Mouse (Mus musculus) liver, embryonic 15.5 days (tissue): ENCODE measurements around the gene 4930404H24Rik. TPM values are rescaled to one million over a fixed set of nuclear protein-coding genes. Genes with fewer than 3 reads are reported as not detected.
A peak's percentile ranks its signal among the peaks of the same experiment; 100 is the strongest.

Source experiments
- ATAC-seq: fragments of 200-750 bp; cut with Nextera tagmentation; 2 replicates; pipeline ENCODE4 v1.8.0; 2017; ENCODE audit warnings: moderate number of reproducible peaks, mild to moderate bottlenecking, moderate library complexity; ENCODE audit not compliant: insufficient read depth
- H3K27ac ChIP-seq: fragments of 300-500 bp; sonication (generic); replicated peaks from 2 replicates; pipeline ENCODE4 v1.5.1; 2015; ENCODE audit warnings: mild to moderate bottlenecking, inconsistent platforms
- H3K27me3 ChIP-seq: fragments of 300-500 bp; sonication (generic); 2 replicates; pipeline ENCODE4 v1.6.1; 2015; ENCODE audit warnings: mild to moderate bottlenecking, inconsistent platforms
- H3K36me3 ChIP-seq: fragments of 300-500 bp; sonication (generic); replicated peaks from 2 replicates; pipeline ENCODE4 v1.6.1; 2015; ENCODE audit warnings: moderate library complexity, mild to moderate bottlenecking, inconsistent platforms
- H3K4me1 ChIP-seq: fragments of 300-500 bp; sonication (generic); replicated peaks from 2 replicates; pipeline ENCODE4 v1.6.1; 2015; ENCODE audit warnings: inconsistent platforms
- H3K4me2 ChIP-seq: fragments of 300-500 bp; sonication (generic); 2 replicates; pipeline ENCODE4 v1.6.1; 2015; ENCODE audit warnings: moderate library complexity, mild to moderate bottlenecking, inconsistent platforms
- H3K4me3 ChIP-seq: fragments of 300-500 bp; sonication (generic); replicated peaks from 2 replicates; pipeline ENCODE4 v1.5.1; 2015; ENCODE audit warnings: mild to moderate bottlenecking, inconsistent platforms
- H3K9ac ChIP-seq: fragments of 300-500 bp; sonication (generic); 2 replicates; pipeline ENCODE4 v1.6.1; 2015; ENCODE audit warnings: moderate library complexity, mild to moderate bottlenecking, inconsistent platforms
- H3K9me3 ChIP-seq: fragments of 300-500 bp; sonication (generic); replicated peaks from 2 replicates; pipeline ENCODE4 v1.6.1; 2016; ENCODE audit warnings: inconsistent platforms
- WGBS: fragments of 180-500 bp; shearing (Covaris S2); methylation state at CpG from one replicate; pipeline ENCODE4 v1.1.7; 2015; ENCODE audit warnings: mixed read lengths; ENCODE audit not compliant: insufficient replicate concordance; 5-methylcytosine and 5-hydroxymethylcytosine counted together
- polyA plus RNA-seq: library from polyadenylated mRNA; unstranded; fragments of >200 nt; fragmentation: Nextera tagmentation; extraction: Ambion mirVana; gene quantifications from 2 replicates; pipeline ENCODE4 v1.2.1, GENCODE M21; 2015

The 4930404H24Rik gene
- not detected in 2 replicates for polyA plus RNA-seq

- H3K9ac ChIP-seq: peak within 1 kb of the TSS; percentile 90
- ATAC-seq: peak; percentile 45
- no peaks in the 10 kb centered on the region for H3K9me3 ChIP-seq
- peaks cover 93% of the 10 kb centered on the region for H3K4me1 ChIP-seq
- H3K4me3 ChIP-seq: peak within 1 kb of the TSS; percentile 72
- peak within 1 kb of the TSS; percentile 97 for H3K27ac ChIP-seq
- no peaks in the 10 kb centered on the region for H3K27me3 ChIP-seq
- WGBS: under 1% methylated on average over 76 of the region's 83 CpGs
- no peaks in the 10 kb centered on the region for H3K36me3 ChIP-seq
- peak within 1 kb of the TSS; percentile 97 for H3K4me2 ChIP-seq
Measured at GRCm38 (mm10) chr2:153492573-153493392, at the start of gene 4930404H24Rik. 4930404H24Rik (plus strand) TSS chr2:153492790.

DNA sequence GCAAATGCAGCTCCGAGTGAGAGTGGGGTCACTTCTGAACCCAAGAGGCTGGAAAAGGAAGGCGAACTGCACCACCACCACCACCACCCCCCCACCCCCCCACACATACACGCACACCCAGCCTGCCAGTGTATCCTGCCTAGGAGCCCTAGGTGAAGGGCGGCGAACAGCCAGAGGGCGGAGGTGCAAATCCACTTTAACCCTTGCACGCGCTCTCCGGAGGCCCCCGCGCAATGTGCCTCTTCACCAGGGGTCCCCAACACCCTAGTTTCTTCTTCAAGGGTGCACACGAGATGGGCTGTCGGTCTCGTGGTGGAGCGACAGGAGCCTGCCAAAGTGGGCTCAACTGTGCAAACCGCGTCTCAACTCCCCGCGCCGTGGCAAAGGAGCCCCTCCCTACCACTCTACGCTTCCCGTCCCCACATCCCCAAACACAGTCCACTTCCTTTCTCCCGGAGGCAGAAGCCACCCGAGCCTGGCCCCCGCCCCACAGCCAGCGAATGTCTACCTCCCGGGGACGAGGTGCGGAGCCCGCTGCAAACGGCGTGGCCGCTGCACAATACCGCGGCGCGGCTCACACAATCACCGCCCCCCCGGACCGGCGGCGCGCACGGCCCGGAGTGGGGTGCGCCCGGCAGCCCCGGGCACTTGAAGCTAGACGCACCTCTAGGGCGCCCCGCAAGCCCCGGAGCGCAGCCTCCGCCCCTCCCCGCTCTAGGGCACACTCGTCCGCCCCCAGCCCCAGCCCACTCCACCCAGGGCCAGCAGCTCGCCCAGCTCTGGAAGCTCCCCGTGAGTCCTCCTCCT, 49.0 kb upstream of the 4930404H24Rik start:
- Histone ChIP-seq H3K4me1 (peaks cover 74% of the 10 kb centered on the region), H3K4me3 (peak overlapping the region; percentile 69), H3K4me2 (peak overlapping the region; percentile 92), H3K27me3 (peaks cover 38% of the 10 kb centered on the region), H3K27ac (peak overlapping the region; percentile 82), H3K36me3 (no peaks in the 10 kb centered on the region), H3K9me3 (no peaks in the 10 kb centered on the region), H3K9ac (peak overlapping the region; percentile 65)
- WGBS: 1% methylated on average over 59 of the region's 59 CpGs
- ATAC-seq: peak; percentile 33

DNA sequence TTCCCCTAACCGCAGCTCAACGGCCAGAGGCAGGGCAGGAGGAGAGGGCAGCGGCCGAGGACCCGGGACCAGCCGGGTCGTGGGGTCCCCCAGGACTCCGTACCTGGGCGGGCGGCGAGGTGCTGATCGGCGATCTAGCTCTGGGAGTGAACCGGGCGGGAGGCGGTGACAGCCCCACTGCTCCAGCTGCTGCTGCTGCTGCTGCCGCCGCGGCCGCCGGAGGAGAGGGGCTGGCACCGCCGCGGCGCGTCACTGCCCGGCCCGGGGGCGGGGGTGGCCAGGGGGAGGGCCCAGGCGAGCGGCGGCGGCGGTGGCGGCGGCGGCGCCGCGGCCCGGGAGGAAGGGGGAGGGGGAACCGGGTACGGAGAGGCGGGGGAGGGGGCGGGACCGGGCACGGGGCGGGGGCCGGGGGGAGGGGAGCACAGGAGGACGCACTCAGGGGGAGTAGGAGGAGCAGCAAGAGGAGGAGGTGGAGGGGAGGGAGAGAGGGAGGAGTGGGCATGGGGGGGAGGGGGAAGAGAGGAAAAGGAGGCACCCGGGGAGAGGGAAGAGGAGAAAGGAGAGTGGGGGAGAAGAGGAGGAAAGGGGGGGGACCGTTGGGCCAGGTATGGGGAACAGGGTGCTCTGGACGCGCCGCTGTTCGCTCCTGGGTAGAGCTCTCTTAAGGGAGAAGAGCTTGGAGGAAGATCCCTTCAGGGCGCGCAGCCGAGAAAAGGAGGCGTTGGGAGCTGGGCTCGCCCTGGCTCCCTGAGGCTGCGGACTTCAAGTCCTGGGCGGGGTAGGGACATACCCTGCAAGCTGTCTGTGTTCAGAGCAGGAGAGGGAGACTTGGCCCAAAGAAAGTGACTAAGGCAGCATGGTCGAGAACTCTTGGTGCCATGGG, 48.1 kb upstream of the 4930404H24Rik start:
- H3K9me3 ChIP-seq: no peaks in the 10 kb centered on the region

GRCm38 (mm10) chr2:153445137-153446016, 47.2 kb upstream of the 4930404H24Rik start:
- Histone ChIP-seq H3K36me3 (no peaks in the 10 kb centered on the region), H3K4me2 (peak overlapping the region; percentile 92), H3K4me3 (peak overlapping the region; percentile 69), H3K9me3 (no peaks in the 10 kb centered on the region), H3K27me3 (peaks cover 38% of the 10 kb centered on the region), H3K4me1 (peaks cover 65% of the 10 kb centered on the region), H3K27ac (peak overlapping the region; percentile 59), H3K9ac (peak overlapping the region; percentile 65; the same call in 1 of the 2 replicates)
- WGBS: under 1% methylated on average over 59 of the region's 59 CpGs
- ATAC-seq: peak; percentile 10

More for the DNA sequence above, 48.1 kb upstream of the 4930404H24Rik start:
- H3K4me2 ChIP-seq: peak overlapping the region; percentile 92
- no peaks in the 10 kb centered on the region for H3K36me3 ChIP-seq
- peak overlapping the region; percentile 82 for H3K27ac ChIP-seq
- 0% methylated on average over 32 of the region's 64 CpGs for WGBS
- peaks cover 38% of the 10 kb centered on the region for H3K27me3 ChIP-seq
- H3K4me1 ChIP-seq: peaks cover 69% of the 10 kb centered on the region
- ATAC-seq: peak; percentile 61
- H3K4me3 ChIP-seq: peak overlapping the region; percentile 69
- peak overlapping the region; percentile 65 for H3K9ac ChIP-seq

DNA sequence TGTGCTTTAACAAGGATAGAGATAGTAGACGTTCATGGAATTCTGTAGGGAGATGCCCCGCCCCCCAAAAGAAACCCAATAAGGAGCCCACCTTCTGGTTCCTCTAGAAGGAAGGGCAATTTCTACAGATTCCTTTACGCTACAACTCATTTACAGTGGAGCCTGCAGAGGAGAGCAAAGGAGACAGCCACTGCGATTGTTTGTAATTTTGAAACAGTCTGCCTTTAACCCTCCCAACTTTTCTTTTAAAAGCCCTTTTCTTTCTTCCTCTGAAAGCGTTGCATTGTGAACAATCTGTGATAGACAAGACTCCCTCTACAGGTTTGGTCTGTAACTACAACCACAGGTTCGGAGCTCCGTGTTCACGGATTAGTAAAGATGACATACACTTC, 46.6 kb upstream of the 4930404H24Rik start:
- H3K36me3 ChIP-seq: no peaks in the 10 kb centered on the region
- peaks cover 38% of the 10 kb centered on the region for H3K27me3 ChIP-seq
- H3K9me3 ChIP-seq: no peaks in the 10 kb centered on the region
- peaks cover 59% of the 10 kb centered on the region for H3K4me1 ChIP-seq
- 2% methylated on average over 8 of the region's 8 CpGs for WGBS
- no peak for ATAC-seq
- peak overlapping the region; percentile 92 for H3K4me2 ChIP-seq
- no peak overlapping the region for H3K9ac ChIP-seq
- no peak overlapping the region for H3K27ac ChIP-seq
- peak overlapping the region; percentile 69 for H3K4me3 ChIP-seq

DNA sequence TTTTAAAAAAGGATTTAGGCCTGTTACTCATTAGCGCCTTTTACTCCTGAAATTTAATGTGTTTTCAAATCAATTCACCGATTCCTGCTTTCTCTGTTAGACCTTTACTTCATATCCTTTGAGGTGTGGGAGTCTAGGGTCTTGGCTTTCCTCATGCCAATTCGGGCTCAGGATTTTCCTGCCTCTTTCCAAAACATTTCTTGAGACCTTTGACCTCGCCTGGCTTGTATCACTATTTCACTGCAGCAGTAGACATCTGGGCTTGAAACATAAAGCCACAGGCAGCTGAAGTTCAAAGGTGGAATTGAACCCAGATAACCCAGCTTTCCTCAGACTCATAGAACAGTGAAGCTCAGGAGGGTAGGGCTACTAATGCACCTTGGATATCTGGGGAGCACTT, 46.1 kb upstream of the 4930404H24Rik start:
- WGBS: 28% methylated on average over 4 of the region's 4 CpGs
- Histone ChIP-seq H3K4me2 (no peak overlapping the region; the same call in 1 of the 2 replicates), H3K36me3 (no peaks in the 10 kb centered on the region), H3K4me1 (peaks cover 54% of the 10 kb centered on the region), H3K9me3 (no peaks in the 10 kb centered on the region), H3K4me3 (no peak overlapping the region), H3K27me3 (peaks cover 38% of the 10 kb centered on the region), H3K27ac (no peak overlapping the region), H3K9ac (no peak overlapping the region)
- no peak for ATAC-seq

GRCm38 (mm10) chr2:153447719-153448118, 44.9 kb upstream of the 4930404H24Rik start:
- H3K27ac ChIP-seq: no peak overlapping the region
- peaks cover 34% of the 10 kb centered on the region for H3K27me3 ChIP-seq
- 76% methylated on average over 3 of the region's 3 CpGs for WGBS
- no peak overlapping the region for H3K4me3 ChIP-seq
- no peaks in the 10 kb centered on the region for H3K9me3 ChIP-seq
- H3K9ac ChIP-seq: no peak overlapping the region
- peaks cover 47% of the 10 kb centered on the region for H3K4me1 ChIP-seq
- ATAC-seq: no peak
- H3K36me3 ChIP-seq: no peaks in the 10 kb centered on the region
- no peak overlapping the region for H3K4me2 ChIP-seq

DNA sequence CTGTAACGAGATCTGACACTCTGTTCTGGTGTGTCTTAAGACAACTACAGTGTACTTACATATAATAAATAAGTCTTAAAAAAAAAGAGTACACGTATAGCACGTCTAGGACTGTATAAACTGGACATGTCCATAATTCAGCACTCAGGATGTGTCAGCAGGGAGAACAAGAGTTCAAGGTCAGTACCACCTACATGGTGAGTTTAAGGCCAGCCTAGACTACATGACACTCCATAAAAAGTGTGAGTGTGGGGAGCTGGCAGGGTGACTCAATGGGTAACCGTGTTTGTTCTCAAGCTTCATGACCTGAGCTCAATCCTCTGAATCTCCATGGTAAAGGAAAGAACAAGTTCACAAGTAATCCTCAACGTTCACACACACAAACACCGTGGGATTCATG, 44.1 kb upstream of the 4930404H24Rik start:
- Histone ChIP-seq H3K4me2 (no peak overlapping the region), H3K9me3 (no peaks in the 10 kb centered on the region), H3K27me3 (peaks cover 26% of the 10 kb centered on the region), H3K27ac (no peak overlapping the region), H3K4me1 (peaks cover 49% of the 10 kb centered on the region), H3K9ac (no peak overlapping the region), H3K36me3 (no peaks in the 10 kb centered on the region), H3K4me3 (no peak overlapping the region)
- no peak for ATAC-seq
- WGBS: 80% methylated on average over 6 of the region's 6 CpGs

DNA sequence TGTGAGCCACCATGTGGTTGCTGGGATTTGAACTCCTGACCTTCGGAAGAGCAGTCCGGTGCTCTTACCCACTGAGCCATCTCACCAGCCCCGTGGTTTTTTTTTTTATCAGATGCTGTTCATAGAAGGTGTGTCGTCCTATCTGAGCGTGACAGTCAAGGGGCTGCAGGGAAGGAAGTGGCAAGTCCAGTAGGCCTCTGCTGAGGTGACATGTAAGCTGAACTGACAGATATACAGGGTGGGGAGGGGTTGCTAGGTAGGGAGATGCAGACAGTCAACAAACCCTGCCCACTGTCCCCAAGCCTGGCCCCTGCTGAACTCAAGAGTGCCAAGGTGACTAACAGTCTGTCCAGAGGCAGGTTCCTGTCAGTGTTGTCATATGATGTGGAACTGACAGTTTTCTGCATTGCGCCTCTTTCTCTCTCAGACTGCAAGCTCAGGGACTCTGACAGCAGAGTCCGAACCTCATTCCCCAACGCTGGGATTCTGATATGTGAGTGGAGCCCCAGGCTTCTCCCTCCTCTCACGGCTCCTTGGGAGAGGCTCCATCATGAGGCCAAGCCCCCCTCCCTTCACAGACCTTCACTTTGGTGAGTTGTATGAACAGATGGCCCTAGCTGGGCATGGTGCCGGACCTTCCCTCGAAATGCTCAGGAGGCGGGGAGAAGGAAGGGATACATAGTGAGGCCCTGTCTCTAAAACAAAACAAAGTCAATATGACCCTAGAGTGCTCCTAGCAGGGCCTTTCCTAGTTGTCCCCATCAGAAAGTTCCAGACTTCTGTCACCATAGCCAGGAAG, 38.4 kb upstream of the 4930404H24Rik start:
- peaks cover 62% of the 10 kb centered on the region for H3K4me1 ChIP-seq
- peak overlapping the region; percentile 51 for H3K4me2 ChIP-seq
- WGBS: 39% methylated on average over 12 of the region's 12 CpGs
- no peak overlapping the region; the same call in 1 of the 2 replicates for H3K4me3 ChIP-seq
- H3K9ac ChIP-seq: peak overlapping the region; percentile 23; the same call in 1 of the 2 replicates
- peak overlapping the region; percentile 91 for H3K27ac ChIP-seq
- 0 out of 2 replicates have a peak, but pooled peaks cover 4% of the 10 kb centered on the region for H3K36me3 ChIP-seq
- ATAC-seq: peak; percentile 87
- no peaks in the 10 kb centered on the region for H3K27me3 ChIP-seq
- no peaks in the 10 kb centered on the region for H3K9me3 ChIP-seq
